Mouse (Mus musculus) urinary bladder, postnatal 4 days (tissue): ENCODE measurements around the gene AU022252.
"Not testable (repeated sequence)": the region's sequence is repeated elsewhere in the genome, so short reads cannot be mapped to it uniquely, and the experiment has no call there.

ENCODE experiments used
- DNase-seq, 2 experiments: peaks; one replicate each; pipeline ENCODE4 v3.0.0; 2021 to 2022; ENCODE audit warnings: low spot score in 2 of 2

Gene AU022252

GRCm38 (mm10) chr4:119232410-119233255 lies at the start of gene AU022252, which contains the start of gene P3h1:
Gene AU022252, minus strand, starts transcription at chr4:119232712.
Gene P3h1, plus strand, starts transcription at chr4:119232915.
- peak; percentile 97 to 99 for DNase-seq

DNA sequence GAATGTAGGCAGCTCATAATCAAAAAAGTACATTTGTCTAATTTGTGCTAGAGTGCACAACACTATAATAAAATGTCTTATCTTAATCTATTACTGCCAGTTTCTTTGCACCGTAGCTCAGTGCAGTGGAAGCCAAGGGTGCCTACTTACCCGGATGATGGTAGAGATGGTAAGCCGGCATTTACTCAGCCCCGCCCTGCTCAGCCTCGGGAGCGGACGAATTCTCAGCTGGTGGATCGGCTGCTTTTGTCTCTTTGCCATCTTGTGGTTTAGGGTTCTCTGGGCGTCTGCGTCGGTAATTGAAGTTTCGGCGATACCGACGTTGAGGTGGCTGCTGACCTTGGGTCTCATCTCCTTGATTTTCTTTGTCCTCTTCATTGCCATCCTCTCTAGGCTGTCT lies 46.3 kb upstream of the AU022252 start:
- not testable (repeated sequence) for DNase-seq

DNA sequence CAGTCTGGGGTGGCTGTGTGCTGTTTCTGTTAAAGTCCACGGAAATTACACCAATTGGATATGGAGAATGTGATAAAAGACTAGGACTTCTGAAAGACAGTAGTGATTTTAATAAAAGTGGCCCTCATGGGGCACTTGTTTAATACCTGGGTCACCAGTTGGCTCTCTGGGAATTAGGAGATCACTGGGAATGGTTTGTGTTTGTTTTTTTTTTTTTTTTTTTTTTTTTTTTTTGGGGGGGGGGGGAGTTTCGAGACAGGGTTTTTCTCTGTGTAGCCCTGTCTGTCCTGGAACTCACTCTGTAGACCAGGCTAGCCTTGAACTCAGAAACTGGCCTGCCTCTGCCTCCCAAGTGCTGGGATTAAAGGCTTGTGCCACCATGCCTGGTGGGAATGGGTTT lies 43.2 kb upstream of the AU022252 start:
- no peak for DNase-seq

DNA sequence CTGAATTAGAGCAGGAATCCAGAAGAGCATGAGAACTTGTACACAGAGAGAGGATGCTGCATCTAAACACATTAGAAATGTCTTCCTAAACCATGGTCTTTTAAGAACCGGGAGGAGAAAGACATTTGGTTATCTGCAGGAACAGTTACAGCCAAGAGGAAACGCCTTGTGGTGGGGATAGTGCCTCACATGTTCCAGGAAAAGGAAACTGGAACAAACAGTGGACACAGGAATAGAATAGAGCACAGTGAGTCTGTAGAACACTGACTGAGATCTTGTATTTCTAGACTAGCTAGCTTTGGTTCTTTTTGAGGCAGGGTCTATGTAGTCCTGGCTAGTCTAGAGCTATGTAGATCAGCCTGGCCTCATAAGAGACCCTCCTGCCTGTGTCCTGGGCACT lies 42.7 kb upstream of the AU022252 start:
- DNase-seq, result no peak

DNA sequence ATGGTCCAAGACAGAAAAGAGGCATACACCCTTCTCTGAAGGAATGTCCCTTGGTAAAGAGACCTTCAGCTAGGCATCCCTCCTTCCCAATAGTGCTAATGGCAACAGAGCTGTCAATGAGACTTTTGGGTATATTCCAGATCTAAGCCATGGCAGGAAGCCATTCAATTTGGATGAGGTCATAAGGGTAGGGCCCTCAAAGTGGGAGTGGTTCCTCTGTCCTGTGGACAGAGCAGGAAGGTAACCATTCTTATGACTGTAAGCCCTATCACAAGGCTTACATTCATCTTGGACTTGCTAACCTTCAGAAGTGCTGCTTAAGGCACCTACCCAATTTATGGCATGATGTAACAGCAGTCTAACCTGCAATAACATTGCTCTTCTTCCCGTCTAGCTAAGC lies 42.1 kb upstream of the AU022252 start:
- DNase-seq, result no peak

DNA sequence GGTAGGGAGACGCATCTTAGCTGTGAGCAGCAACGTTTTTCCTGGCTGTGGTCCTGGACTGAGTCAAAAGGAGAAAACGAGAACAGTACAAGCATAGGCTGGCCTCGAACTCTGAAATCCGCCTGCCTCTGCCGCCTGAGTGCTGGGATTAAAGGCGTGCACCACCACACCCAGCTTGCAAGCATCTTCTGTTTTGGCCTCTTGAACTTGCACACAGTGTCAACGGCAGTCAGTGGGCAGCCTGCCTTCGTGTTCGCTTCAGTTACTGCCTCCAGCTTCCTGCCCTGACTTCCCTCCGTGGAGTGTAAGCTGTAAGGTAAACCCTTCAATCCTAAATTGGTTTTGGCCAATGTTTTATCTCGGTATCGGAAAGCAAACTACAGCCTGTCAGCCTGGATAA lies 34.1 kb upstream of the AU022252 start:
- no peak for DNase-seq

GRCm38 (mm10) chr4:119263459-119263858 lies 30.9 kb upstream of the AU022252 start:
- no peak for DNase-seq

DNA sequence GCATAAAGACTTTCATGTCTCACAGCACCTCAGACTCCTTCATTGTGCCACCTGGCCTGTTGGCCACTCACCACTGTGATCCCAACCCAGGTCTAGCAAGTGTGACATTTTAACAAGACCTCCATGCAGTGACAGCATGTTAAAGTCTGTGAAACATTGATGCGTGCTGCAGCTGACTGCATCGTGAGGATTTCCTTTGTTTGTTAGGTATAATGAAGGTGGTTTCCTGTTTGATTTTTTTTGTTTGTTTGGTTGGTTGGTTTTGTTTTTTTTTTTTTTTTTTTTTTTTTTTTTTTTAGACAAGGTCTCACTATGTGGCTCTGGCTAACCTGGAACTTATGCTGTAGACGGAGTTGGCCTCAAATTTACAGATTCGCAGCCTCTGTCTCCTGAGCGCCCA lies 30.0 kb upstream of the AU022252 start:
- no peak for DNase-seq

- DNase-seq, result no peak
These were observed 28.7 kb upstream of the AU022252 start for GRCm38 (mm10) chr4:119261087-119261713.

GRCm38 (mm10) chr4:119259344-119260254 lies 27.1 kb upstream of the AU022252 start:
- DNase-seq, result no peak

GRCm38 (mm10) chr4:119257083-119257482 lies 24.6 kb upstream of the AU022252 start:
- no peak for DNase-seq

- DNase-seq, result no peak
These were observed 22.8 kb upstream of the AU022252 start, which contains the start of gene Cldn19 for GRCm38 (mm10) chr4:119255351-119255750. Gene Cldn19, plus strand, starts transcription at chr4:119255414.

DNA sequence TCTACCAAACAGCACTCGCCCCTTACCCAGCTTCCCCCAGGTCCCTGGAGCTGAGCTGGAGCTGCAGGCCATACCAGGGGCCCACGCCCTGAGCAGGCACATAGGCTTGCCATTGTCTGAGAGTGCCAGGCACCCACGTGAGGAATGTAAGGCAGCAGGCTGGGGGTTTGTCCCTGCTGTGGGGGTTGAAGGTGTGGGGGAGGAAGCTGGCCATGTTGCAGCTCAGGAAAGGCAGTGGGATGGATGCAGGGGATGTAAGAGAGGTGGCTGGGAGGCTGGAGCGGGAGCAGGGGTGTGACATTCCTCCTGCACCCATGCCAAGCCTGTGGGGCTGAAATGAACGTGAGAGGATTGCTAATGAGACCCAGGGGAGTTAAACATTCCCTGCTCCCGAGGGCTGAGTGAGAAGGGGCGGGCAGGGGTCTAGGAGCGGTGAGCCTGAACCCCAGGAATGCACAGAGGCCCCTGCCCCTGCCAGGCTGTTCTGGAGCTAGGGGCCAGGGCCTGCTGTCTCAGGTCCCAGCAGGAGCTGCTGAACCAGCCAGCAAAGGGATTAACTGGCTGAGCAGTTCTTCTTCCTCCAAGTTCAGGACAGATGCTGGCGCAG lies 21.6 kb upstream of the AU022252 start:
- DNase-seq, result no peak

- DNase-seq, result no peak
These were observed 19.7 kb upstream of the AU022252 start for GRCm38 (mm10) chr4:119252025-119252808.

DNA sequence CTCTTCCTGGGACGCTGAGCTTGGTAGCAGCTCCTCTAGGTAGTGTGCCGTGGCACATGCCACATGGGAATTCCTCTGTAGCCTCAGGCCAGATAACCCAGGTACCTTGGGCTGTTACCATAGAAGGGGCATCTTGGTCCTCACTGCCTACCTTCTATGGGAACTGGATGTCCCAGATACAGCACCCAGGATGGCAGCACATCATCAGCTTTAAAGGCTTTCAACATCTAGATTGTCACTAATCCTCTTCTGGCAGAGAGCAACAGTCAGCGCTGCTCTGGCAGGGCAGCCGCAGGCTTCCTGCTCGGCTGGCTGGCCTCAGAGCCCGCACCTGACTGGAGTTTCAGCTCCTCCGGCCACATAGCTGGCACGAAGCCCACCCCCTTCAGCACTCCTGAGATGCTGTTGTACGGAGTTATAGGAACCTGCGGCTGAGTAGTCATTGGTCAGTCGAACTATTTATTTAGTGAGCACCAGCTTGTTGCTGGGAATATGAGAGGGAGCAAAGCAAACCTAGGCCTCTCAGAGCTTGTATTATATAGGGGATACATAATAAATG lies 16.0 kb upstream of the AU022252 start:
- DNase-seq, result no peak

- DNase-seq, result peak; percentile 55 to 78
These were observed 15.1 kb upstream of the AU022252 start for GRCm38 (mm10) chr4:119247462-119248235.

DNA sequence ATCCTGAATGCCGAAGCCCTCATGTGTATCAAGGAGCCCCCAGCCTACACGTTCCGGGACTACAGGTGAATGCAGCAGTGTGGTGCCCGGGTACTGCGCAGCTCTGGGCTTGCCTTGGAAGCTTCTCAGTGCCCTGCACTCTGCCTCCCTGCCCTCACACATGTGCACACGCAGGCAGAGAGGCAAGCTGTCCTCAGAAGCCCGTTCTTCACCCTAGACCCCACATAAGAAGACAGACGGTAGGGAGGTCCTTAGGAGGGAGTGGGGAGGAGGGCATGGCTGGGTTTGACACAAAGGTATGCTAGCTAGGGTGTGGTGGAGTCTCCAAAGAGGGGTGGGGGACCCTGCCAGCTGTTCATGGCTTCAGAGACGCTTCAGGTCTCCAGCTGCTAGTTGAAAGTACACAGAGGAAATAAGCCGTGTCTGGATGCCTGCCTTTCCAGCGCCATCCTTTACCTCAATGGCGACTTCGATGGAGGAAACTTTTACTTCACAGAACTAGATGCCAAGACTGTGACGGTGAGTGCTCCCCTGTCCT lies 14.2 kb upstream of the AU022252 start:
- DNase-seq, result no peak

- DNase-seq, result no peak
These were observed 13.4 kb upstream of the AU022252 start for GRCm38 (mm10) chr4:119245961-119246360.

- peak in 1 of 2 experiments; percentile 53 for DNase-seq
These were observed 13.0 kb upstream of the AU022252 start for GRCm38 (mm10) chr4:119245556-119245955.
